Mouse (Mus musculus) lung, postnatal 0 days (tissue): ENCODE data around the gene Gm14085.
"Not testable (repeated sequence)": the region's sequence is repeated elsewhere in the genome, so short reads cannot be mapped to it uniquely, and the experiment has no call there.

Source experiments
- CTCF ChIP-seq: IDR thresholded peaks from 2 replicates; pipeline ENCODE4 v1.5.1; 2016; ENCODE audit warnings: antibody characterized with exemption, mild to moderate bottlenecking
- EP300 ChIP-seq: IDR thresholded peaks from 2 replicates; pipeline ENCODE4 v1.6.1; 2016; ENCODE audit warnings: antibody characterized with exemption, mild to moderate bottlenecking, control low read depth

GRCm38 (mm10) chr2:122485654-122486053, 913 bp downstream of the Gm14085 start:
- not testable (repeated sequence) for TF ChIP-seq CTCF, EP300
